Mouse (Mus musculus): ENCODE measurements around the gene Cish. TPM values are rescaled to one million over a fixed set of nuclear protein-coding genes. Genes with fewer than 3 reads are reported as not detected.
A peak's percentile ranks its signal among the peaks of the same experiment; 100 is the strongest.
"Not testable (repeated sequence)": the region's sequence is repeated elsewhere in the genome, so short reads cannot be mapped to it uniquely, and the experiment has no call there.

The Cish gene
- polyA plus RNA-seq, 1 experiment: 7.0 TPM

- peaks cover 11% of the 10 kb centered on the region for H3K4me1 ChIP-seq (ENCODE audit: control insufficient read depth, insufficient read depth, low read length)
- WGBS: 63% methylated on average over 9 of the region's 9 CpGs
- no peak overlapping the region for H3K4me3 ChIP-seq (replicated peaks; ENCODE audit: control insufficient read depth, low read depth, low read length)
- H3K27ac ChIP-seq (ENCODE audit: control insufficient read depth, insufficient read depth, low read depth, low read length, poor library complexity): no peak overlapping the region; the same call in 1 of the 2 replicates
- TF ChIP-seq POLR2A (IDR thresholded peaks at IDR 0.05; ENCODE audit: borderline replicate concordance, control insufficient read depth, low read depth, low read length) (no peak), CTCF (IDR thresholded peaks at IDR 0.05; ENCODE audit: control insufficient read depth, insufficient read depth, low read length) (no peak)
Observed at GRCm38 (mm10) chr9:107303121-107303820, 7.4 kb downstream of the Cish start.

- 75% methylated on average over 5 of the region's 5 CpGs for WGBS
- peaks cover 13% of the 10 kb centered on the region for H3K4me1 ChIP-seq (ENCODE audit: control insufficient read depth, insufficient read depth, low read length)
- H3K27ac ChIP-seq (ENCODE audit: control insufficient read depth, insufficient read depth, low read depth, low read length, poor library complexity): no peak overlapping the region
- H3K4me3 ChIP-seq (replicated peaks; ENCODE audit: control insufficient read depth, low read depth, low read length): no peak overlapping the region
- no peak for TF ChIP-seq CTCF (IDR thresholded peaks at IDR 0.05; ENCODE audit: control insufficient read depth, insufficient read depth, low read length)
- no peak for TF ChIP-seq POLR2A (IDR thresholded peaks at IDR 0.05; ENCODE audit: borderline replicate concordance, control insufficient read depth, low read depth, low read length)
Observed at GRCm38 (mm10) chr9:107303900-107304299, 8.1 kb downstream of the Cish start.

DNA sequence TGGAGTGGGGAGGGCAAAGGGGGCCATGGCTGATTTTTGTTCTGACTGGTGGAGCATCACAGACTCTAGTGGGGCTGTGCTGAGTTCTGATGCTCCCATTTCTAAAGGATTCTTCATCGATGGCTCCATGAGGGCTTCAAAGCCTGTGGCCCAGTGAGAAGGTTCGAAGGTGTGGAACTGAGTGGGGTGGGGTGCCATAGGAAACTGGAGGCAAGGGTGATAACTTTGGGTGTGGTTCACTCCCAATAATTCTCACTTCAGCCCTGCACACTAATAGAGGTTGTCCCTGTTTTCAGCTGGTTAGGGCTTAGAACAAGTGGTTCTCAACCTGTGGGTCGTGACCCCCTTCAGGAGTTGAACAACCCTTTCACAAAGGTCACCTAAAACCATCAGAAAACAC lies 8.6 kb downstream of the Cish start:
- TF ChIP-seq POLR2A (IDR thresholded peaks at IDR 0.05; ENCODE audit: borderline replicate concordance, control insufficient read depth, low read depth, low read length) (no peak), CTCF (IDR thresholded peaks at IDR 0.05; ENCODE audit: control insufficient read depth, insufficient read depth, low read length) (no peak)
- Histone ChIP-seq H3K27ac (ENCODE audit: control insufficient read depth, insufficient read depth, low read depth, low read length, poor library complexity) (no peak overlapping the region), H3K4me3 (replicated peaks; ENCODE audit: control insufficient read depth, low read depth, low read length) (no peak overlapping the region), H3K4me1 (ENCODE audit: control insufficient read depth, insufficient read depth, low read length) (peaks cover 13% of the 10 kb centered on the region)
- WGBS: 65% methylated on average over 3 of the region's 3 CpGs

GRCm38 (mm10) chr9:107305012-107305411 lies 9.2 kb downstream of the Cish start:
- H3K4me1 ChIP-seq (ENCODE audit: control insufficient read depth, insufficient read depth, low read length): peaks cover 13% of the 10 kb centered on the region
- WGBS: 84% methylated on average over 4 of the region's 4 CpGs
- no peak overlapping the region for H3K4me3 ChIP-seq (replicated peaks; ENCODE audit: control insufficient read depth, low read depth, low read length)
- no peak overlapping the region; the same call in 1 of the 2 replicates for H3K27ac ChIP-seq (ENCODE audit: control insufficient read depth, insufficient read depth, low read depth, low read length, poor library complexity)
- TF ChIP-seq POLR2A (IDR thresholded peaks at IDR 0.05; ENCODE audit: borderline replicate concordance, control insufficient read depth, low read depth, low read length) (no peak), CTCF (IDR thresholded peaks at IDR 0.05; ENCODE audit: control insufficient read depth, insufficient read depth, low read length) (no peak)

GRCm38 (mm10) chr9:107305601-107306542 lies 10.0 kb downstream of the Cish start:
- 32% methylated on average over 13 of the region's 13 CpGs for WGBS
- H3K4me1 ChIP-seq (ENCODE audit: control insufficient read depth, insufficient read depth, low read length): peaks cover 11% of the 10 kb centered on the region
- no peak overlapping the region for H3K4me3 ChIP-seq (replicated peaks; ENCODE audit: control insufficient read depth, low read depth, low read length)
- H3K27ac ChIP-seq (ENCODE audit: control insufficient read depth, insufficient read depth, low read depth, low read length, poor library complexity): peak overlapping the region; percentile 23
- no peak for TF ChIP-seq POLR2A (IDR thresholded peaks at IDR 0.05; ENCODE audit: borderline replicate concordance, control insufficient read depth, low read depth, low read length)
- no peak for TF ChIP-seq CTCF (IDR thresholded peaks at IDR 0.05; ENCODE audit: control insufficient read depth, insufficient read depth, low read length)

DNA sequence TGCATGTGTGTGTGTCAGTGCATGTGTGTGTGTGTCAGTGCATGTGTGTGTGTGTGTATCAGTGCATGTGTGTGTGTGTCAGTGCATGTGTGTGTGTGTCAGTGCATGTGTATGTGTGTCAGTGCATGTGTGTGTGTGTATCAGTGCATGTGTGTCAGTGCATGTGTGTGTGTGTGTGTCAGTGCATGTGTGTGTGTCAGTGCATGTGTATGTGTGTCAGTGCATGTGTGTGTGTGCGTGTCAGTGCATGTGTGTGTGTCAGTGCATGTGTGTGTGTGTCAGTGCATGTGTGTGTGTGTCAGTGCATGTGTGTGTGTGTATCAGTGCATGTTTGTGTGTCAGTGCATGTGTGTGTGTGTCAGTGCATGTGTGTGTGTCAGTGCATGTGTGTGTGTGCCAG lies 10.8 kb downstream of the Cish start:
- not testable (repeated sequence) for H3K27ac ChIP-seq (ENCODE audit: control insufficient read depth, insufficient read depth, low read depth, low read length, poor library complexity); H3K4me3 ChIP-seq (replicated peaks; ENCODE audit: control insufficient read depth, low read depth, low read length); H3K4me1 ChIP-seq (ENCODE audit: control insufficient read depth, insufficient read depth, low read length)
- WGBS: 91% methylated on average over 1 of the region's 1 CpGs

GRCm38 (mm10) chr9:107307099-107307872 lies 11.5 kb downstream of the Cish start:
- TF ChIP-seq POLR2A (IDR thresholded peaks at IDR 0.05; ENCODE audit: borderline replicate concordance, control insufficient read depth, low read depth, low read length) (no peak), CTCF (IDR thresholded peaks at IDR 0.05; ENCODE audit: control insufficient read depth, insufficient read depth, low read length) (no peak)
- peak overlapping the region; percentile 83 for H3K27ac ChIP-seq (ENCODE audit: control insufficient read depth, insufficient read depth, low read depth, low read length, poor library complexity)
- H3K4me1 ChIP-seq (ENCODE audit: control insufficient read depth, insufficient read depth, low read length): peaks cover 10% of the 10 kb centered on the region
- 52% methylated on average over 11 of the region's 11 CpGs for WGBS
- H3K4me3 ChIP-seq (replicated peaks; ENCODE audit: control insufficient read depth, low read depth, low read length): no peak overlapping the region

GRCm38 (mm10) chr9:107307886-107308285 lies 12.1 kb downstream of the Cish start:
- no peak for TF ChIP-seq CTCF (IDR thresholded peaks at IDR 0.05; ENCODE audit: control insufficient read depth, insufficient read depth, low read length)
- no peak for TF ChIP-seq POLR2A (IDR thresholded peaks at IDR 0.05; ENCODE audit: borderline replicate concordance, control insufficient read depth, low read depth, low read length)
- no peak overlapping the region for H3K4me3 ChIP-seq (replicated peaks; ENCODE audit: control insufficient read depth, low read depth, low read length)
- WGBS: 12% methylated on average over 12 of the region's 12 CpGs
- H3K27ac ChIP-seq (ENCODE audit: control insufficient read depth, insufficient read depth, low read depth, low read length, poor library complexity): peak overlapping the region; percentile 83
- H3K4me1 ChIP-seq (ENCODE audit: control insufficient read depth, insufficient read depth, low read length): peaks cover 13% of the 10 kb centered on the region

Measured in bone marrow, adult 2 months (tissue).